Mouse (Mus musculus): ENCODE data around the gene Plch2. TPM values are rescaled to one million over a fixed set of nuclear protein-coding genes. Genes with fewer than 3 reads are reported as not detected.
A peak's percentile ranks its signal among the peaks of the same experiment; 100 is the strongest.

Gene Plch2
- polyA plus RNA-seq, 1 experiment from 2014 or later = 2.4 TPM

DNA sequence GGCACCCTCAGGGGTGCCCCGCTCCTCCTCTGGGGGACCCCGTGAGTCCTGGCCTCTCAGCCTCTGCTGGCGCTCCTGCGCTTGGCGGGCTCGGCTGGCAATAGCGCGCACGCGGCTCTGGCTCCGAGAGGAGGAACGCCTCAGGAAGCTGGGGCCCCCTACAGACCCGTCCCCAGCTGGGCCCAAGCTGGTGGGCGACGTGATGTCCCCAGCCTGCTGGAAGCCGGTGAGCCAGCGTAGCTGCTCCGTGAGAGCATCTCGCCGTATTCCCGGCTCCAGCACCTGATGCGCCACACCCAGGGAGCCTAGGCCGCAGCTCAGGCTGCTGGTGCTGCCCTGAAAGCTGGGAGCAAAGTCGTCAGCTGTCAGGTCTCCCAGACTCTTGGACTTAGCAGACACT, 72.8 kb downstream of the Plch2 start:
- no peak overlapping the region for H3K4me2 ChIP-seq (ENCODE audit: low read depth, low read length, severe bottlenecking)
- ATAC-seq (replicated peaks; ENCODE audit: low FRiP score) (no peak), DNase-seq (ENCODE audit: low spot score) (no peak)
- H3K9me3 ChIP-seq (ENCODE audit: control insufficient read depth, low read length) = no peaks in the 10 kb centered on the region
- H3K9ac ChIP-seq (ENCODE audit: low read length) = peak overlapping the region; percentile 23; the same call in 1 of the 2 replicates
- no peak overlapping the region for H3K4me3 ChIP-seq (ENCODE audit: low read depth, low read length)
- peaks cover 5% of the 10 kb centered on the region for H3K36me3 ChIP-seq (ENCODE audit: control insufficient read depth, insufficient read depth, low read length)
- peaks cover 5% of the 10 kb centered on the region; the same call in 1 of the 2 replicates for H3K4me1 ChIP-seq (replicated peaks; ENCODE audit: control insufficient read depth, insufficient read depth, low read length)
- no peak overlapping the region for H3K27ac ChIP-seq (ENCODE audit: low read depth, low read length)
- H3K27me3 ChIP-seq (ENCODE audit: control insufficient read depth, insufficient read depth, low read length) = peaks cover 6% of the 10 kb centered on the region; the same call in 1 of the 2 replicates
- 13% methylated on average over 24 of the region's 24 CpGs for WGBS

DNA sequence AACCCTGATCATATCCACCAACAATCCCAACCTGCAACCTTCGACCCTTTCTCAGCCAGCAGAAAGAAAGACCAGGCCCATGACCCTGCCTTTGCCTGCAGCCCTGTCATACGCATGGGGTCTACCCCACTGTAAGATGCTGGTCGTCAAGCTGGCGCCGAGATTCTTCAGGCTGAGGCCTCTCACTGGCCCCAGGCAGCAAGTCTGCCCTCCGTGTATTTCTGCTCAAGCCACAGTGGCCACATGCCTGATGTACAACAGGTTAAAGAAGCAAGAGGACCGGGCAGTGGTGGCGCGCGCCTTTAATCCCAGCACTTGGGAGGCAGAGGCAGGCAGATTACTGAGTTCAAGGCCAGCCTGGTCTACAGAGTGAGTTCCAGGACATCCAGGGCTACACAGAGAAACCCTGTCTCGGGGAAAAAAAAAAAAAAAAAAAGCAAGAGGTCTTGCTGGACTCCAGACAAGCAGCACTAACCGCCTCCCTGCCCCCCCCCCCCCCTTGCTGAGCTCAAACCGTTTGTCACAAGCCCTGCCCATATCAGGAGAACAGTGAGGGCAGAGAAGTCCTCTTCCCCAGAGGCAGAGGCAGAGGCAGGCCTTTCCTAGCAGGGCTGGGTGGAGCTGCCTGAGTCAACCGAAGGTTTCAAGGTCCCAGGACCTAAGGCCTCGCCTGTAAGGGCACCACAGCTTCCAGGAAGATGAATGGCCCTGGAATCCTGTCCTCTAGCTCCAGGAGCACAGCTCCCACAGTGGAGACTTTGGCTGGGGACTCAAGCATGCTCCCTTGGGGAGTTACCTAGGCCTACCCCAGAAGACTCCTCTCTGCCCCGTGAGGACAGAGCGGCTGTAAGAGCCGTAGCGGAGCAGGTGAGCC, 74.1 kb downstream of the Plch2 start:
- no peak for ATAC-seq (replicated peaks; ENCODE audit: low FRiP score)

DNA sequence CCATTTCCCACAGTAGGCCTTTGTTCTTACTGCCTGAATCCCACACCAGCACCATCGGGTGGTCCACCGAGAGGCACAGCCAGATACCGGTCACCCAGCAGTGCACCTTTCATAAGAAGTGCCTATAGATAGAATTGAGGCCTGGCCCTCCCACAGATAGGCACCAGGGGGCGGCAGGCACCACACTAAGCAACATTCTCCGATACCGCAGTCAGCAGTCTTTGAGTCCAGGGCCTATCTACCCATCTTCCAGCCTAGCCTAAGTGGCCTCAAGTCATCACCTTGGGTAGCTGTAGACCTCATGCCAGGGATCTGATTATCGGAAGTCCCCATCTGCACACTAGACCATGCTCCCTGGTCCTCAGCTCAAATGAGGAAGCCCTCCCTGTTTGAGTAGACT, 75.1 kb downstream of the Plch2 start:
- Histone ChIP-seq H3K9ac (ENCODE audit: low read length) (no peak overlapping the region), H3K27ac (ENCODE audit: low read depth, low read length) (no peak overlapping the region), H3K4me3 (ENCODE audit: low read depth, low read length) (no peak overlapping the region), H3K36me3 (ENCODE audit: control insufficient read depth, insufficient read depth, low read length) (peaks cover 12% of the 10 kb centered on the region), H3K4me1 (replicated peaks; ENCODE audit: control insufficient read depth, insufficient read depth, low read length) (peaks cover 5% of the 10 kb centered on the region; the same call in 1 of the 2 replicates), H3K27me3 (ENCODE audit: control insufficient read depth, insufficient read depth, low read length) (peaks cover 6% of the 10 kb centered on the region; the same call in 1 of the 2 replicates), H3K4me2 (ENCODE audit: low read depth, low read length, severe bottlenecking) (no peak overlapping the region), H3K9me3 (ENCODE audit: control insufficient read depth, low read length) (no peaks in the 10 kb centered on the region)
- ATAC-seq (replicated peaks; ENCODE audit: low FRiP score) (peak; percentile 49), DNase-seq (ENCODE audit: low spot score) (peak; percentile 78)
- 60% methylated on average over 7 of the region's 7 CpGs for WGBS

More for the DNA sequence above, 74.1 kb downstream of the Plch2 start:
- peaks cover 6% of the 10 kb centered on the region; the same call in 1 of the 2 replicates for H3K27me3 ChIP-seq (ENCODE audit: control insufficient read depth, insufficient read depth, low read length)
- H3K4me1 ChIP-seq (replicated peaks; ENCODE audit: control insufficient read depth, insufficient read depth, low read length) = peaks cover 5% of the 10 kb centered on the region; the same call in 1 of the 2 replicates
- 81% methylated on average over 19 of the region's 19 CpGs for WGBS
- no peak overlapping the region for H3K4me3 ChIP-seq (ENCODE audit: low read depth, low read length)
- H3K4me2 ChIP-seq (ENCODE audit: low read depth, low read length, severe bottlenecking) = no peak overlapping the region
- H3K27ac ChIP-seq (ENCODE audit: low read depth, low read length) = no peak overlapping the region
- no peaks in the 10 kb centered on the region for H3K9me3 ChIP-seq (ENCODE audit: control insufficient read depth, low read length)
- DNase-seq (ENCODE audit: low spot score) = no peak
- H3K36me3 ChIP-seq (ENCODE audit: control insufficient read depth, insufficient read depth, low read length) = peaks cover 11% of the 10 kb centered on the region
- no peak overlapping the region for H3K9ac ChIP-seq (ENCODE audit: low read length)

DNA sequence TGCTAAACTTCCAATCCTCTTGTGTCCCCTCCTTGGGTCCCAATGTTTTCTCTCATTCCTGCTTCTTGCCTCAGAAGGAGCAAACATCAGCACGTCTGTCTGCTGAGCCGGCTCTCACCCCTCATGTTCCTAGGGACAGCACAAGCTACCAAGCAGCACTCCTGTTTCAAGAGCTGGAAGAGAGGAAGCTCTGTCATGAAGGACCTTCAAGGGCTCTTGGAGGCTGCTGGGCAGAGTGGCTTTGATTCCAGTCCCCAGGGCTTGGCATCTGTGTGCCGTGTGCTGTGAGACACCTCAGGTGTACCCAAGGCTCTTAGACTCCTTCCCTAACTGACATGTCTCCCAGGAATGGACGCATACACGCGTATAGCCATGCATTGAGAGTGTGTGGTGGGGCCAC, 75.5 kb downstream of the Plch2 start:
- no peak overlapping the region for H3K27ac ChIP-seq (ENCODE audit: low read depth, low read length)
- no peaks in the 10 kb centered on the region for H3K9me3 ChIP-seq (ENCODE audit: control insufficient read depth, low read length)
- WGBS = 91% methylated on average over 6 of the region's 6 CpGs
- ATAC-seq (replicated peaks; ENCODE audit: low FRiP score) = no peak
- H3K9ac ChIP-seq (ENCODE audit: low read length) = no peak overlapping the region
- DNase-seq (ENCODE audit: low spot score) = no peak
- peaks cover 16% of the 10 kb centered on the region for H3K36me3 ChIP-seq (ENCODE audit: control insufficient read depth, insufficient read depth, low read length)
- H3K4me2 ChIP-seq (ENCODE audit: low read depth, low read length, severe bottlenecking) = no peak overlapping the region
- no peak overlapping the region for H3K4me3 ChIP-seq (ENCODE audit: low read depth, low read length)
- peaks cover 6% of the 10 kb centered on the region; the same call in 1 of the 2 replicates for H3K27me3 ChIP-seq (ENCODE audit: control insufficient read depth, insufficient read depth, low read length)
- peaks cover 5% of the 10 kb centered on the region; the same call in 1 of the 2 replicates for H3K4me1 ChIP-seq (replicated peaks; ENCODE audit: control insufficient read depth, insufficient read depth, low read length)

DNA sequence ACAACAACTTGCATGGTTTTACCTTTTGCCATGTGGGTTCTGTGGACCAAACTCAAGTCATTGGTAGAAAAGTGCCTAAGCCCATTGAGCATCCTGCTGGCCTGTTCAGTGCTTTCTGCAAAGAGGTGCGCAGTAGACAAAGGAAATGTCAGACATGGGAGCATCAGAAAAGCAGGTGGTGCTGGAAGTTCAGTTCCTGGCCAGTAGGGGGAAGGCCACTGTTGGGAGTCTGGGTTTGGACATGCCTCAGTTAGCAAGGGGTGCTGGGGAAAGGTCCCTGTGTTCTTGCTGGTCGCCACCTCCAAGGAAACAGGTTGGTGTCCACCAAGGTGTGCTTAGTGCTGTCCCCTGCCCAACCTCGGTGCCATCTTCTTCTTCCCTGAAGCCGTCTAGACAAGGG, 76.5 kb downstream of the Plch2 start:
- WGBS = 85% methylated on average over 4 of the region's 4 CpGs
- Histone ChIP-seq H3K27ac (ENCODE audit: low read depth, low read length) (no peak overlapping the region), H3K36me3 (ENCODE audit: control insufficient read depth, insufficient read depth, low read length) (peaks cover 17% of the 10 kb centered on the region), H3K4me2 (ENCODE audit: low read depth, low read length, severe bottlenecking) (no peak overlapping the region), H3K9ac (ENCODE audit: low read length) (no peak overlapping the region), H3K4me1 (replicated peaks; ENCODE audit: control insufficient read depth, insufficient read depth, low read length) (peaks cover 2% of the 10 kb centered on the region; the same call in 1 of the 2 replicates), H3K4me3 (ENCODE audit: low read depth, low read length) (no peak overlapping the region), H3K9me3 (ENCODE audit: control insufficient read depth, low read length) (no peaks in the 10 kb centered on the region), H3K27me3 (ENCODE audit: control insufficient read depth, insufficient read depth, low read length) (peaks cover 6% of the 10 kb centered on the region; the same call in 1 of the 2 replicates)
- no peak for DNase-seq (ENCODE audit: low spot score)
- ATAC-seq (replicated peaks; ENCODE audit: low FRiP score) = no peak

DNA sequence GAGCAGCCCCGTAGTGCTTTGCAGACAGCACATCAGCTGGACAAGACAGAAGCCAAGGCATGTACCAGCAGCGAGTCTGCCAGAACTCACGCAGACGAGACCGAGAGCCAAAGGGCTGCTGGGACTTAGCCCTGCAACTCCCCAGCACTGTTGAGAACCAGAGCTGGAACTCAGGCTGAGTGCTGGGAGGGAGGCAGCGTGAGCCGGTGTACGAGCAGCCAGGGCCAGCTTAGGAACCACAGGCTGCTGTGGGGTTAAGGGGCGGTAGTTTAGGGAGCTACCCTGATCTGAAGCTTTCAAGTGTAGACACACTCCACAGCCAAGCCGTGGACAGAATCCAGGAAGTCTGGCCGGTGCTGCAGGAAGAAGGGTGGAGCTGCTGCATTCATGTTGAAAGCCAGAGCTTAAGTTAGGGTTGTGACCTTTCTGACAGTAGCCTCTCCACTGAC, 82.4 kb downstream of the Plch2 start:
- ATAC-seq (replicated peaks; ENCODE audit: low FRiP score) (no peak), DNase-seq (ENCODE audit: low spot score) (no peak)
- no peaks in the 10 kb centered on the region for H3K4me1 ChIP-seq (replicated peaks; ENCODE audit: control insufficient read depth, insufficient read depth, low read length)
- H3K9me3 ChIP-seq (ENCODE audit: control insufficient read depth, low read length) = no peaks in the 10 kb centered on the region
- 92% methylated on average over 11 of the region's 11 CpGs for WGBS
- no peak overlapping the region for H3K4me2 ChIP-seq (ENCODE audit: low read depth, low read length, severe bottlenecking)
- H3K9ac ChIP-seq (ENCODE audit: low read length) = no peak overlapping the region
- H3K27me3 ChIP-seq (ENCODE audit: control insufficient read depth, insufficient read depth, low read length) = no peaks in the 10 kb centered on the region
- no peak overlapping the region for H3K27ac ChIP-seq (ENCODE audit: low read depth, low read length)
- H3K4me3 ChIP-seq (ENCODE audit: low read depth, low read length) = no peak overlapping the region
- H3K36me3 ChIP-seq (ENCODE audit: control insufficient read depth, insufficient read depth, low read length) = peaks cover 43% of the 10 kb centered on the region

DNA sequence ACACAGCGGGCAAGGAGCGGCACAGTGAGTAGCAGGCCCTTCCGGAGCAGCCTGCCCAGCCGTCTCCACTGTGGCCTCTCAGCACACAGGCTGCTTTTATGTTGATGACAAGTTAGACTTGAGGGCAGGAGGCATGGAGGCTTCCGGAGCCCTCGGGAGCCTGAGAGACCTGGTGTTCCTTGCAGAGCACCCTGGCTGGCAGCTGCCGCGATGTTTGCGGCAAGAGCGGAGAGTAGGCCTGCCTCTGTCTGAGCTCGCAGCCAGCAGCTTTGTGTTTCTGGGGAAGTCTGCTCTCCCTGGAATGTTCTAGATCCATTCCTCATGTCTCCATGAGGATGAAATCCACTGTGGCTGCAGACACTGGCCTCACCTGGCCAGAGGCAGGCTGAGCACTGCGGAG, 84.0 kb downstream of the Plch2 start:
- H3K9me3 ChIP-seq (ENCODE audit: control insufficient read depth, low read length) = no peaks in the 10 kb centered on the region
- 98% methylated on average over 12 of the region's 12 CpGs for WGBS
- DNase-seq (ENCODE audit: low spot score) = no peak
- no peak for ATAC-seq (replicated peaks; ENCODE audit: low FRiP score)
- H3K4me3 ChIP-seq (ENCODE audit: low read depth, low read length) = no peak overlapping the region
- no peak overlapping the region for H3K9ac ChIP-seq (ENCODE audit: low read length)
- H3K27ac ChIP-seq (ENCODE audit: low read depth, low read length) = no peak overlapping the region
- no peaks in the 10 kb centered on the region for H3K27me3 ChIP-seq (ENCODE audit: control insufficient read depth, insufficient read depth, low read length)
- H3K4me2 ChIP-seq (ENCODE audit: low read depth, low read length, severe bottlenecking) = no peak overlapping the region
- H3K36me3 ChIP-seq (ENCODE audit: control insufficient read depth, insufficient read depth, low read length) = peaks cover 38% of the 10 kb centered on the region
- H3K4me1 ChIP-seq (replicated peaks; ENCODE audit: control insufficient read depth, insufficient read depth, low read length) = no peaks in the 10 kb centered on the region

DNA sequence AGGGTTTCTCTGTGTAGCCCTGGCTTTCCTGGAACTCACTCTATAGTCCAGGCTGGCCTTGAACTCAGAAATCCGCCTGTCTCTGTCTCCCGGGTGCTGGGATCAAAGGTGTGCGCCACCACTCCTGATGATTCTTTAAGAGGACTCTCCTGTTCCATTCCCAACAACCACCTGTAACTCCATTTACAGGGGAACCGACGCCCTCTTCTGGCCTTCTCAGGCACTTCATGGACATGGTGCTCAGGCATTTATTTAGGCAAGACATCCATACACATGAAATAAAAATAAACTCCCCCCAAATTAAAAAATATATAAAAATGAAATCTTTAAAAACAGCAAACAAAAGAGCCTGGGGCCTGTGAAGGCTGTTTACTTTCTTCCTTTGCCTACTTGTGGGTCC, 89.4 kb downstream of the Plch2 start:
- DNase-seq (ENCODE audit: low spot score) = peak; percentile 77
- WGBS = 59% methylated on average over 5 of the region's 5 CpGs

More for the DNA sequence above, 89.4 kb downstream of the Plch2 start:
- no peak for ATAC-seq (replicated peaks; ENCODE audit: low FRiP score)
- H3K27ac ChIP-seq (ENCODE audit: low read depth, low read length) = no peak overlapping the region
- H3K4me2 ChIP-seq (ENCODE audit: low read depth, low read length, severe bottlenecking) = no peak overlapping the region
- H3K9ac ChIP-seq (ENCODE audit: low read length) = no peak overlapping the region
- H3K9me3 ChIP-seq (ENCODE audit: control insufficient read depth, low read length) = no peaks in the 10 kb centered on the region
- peaks cover 22% of the 10 kb centered on the region; the same call in 1 of the 2 replicates for H3K36me3 ChIP-seq (ENCODE audit: control insufficient read depth, insufficient read depth, low read length)
- peaks cover 14% of the 10 kb centered on the region; the same call in 1 of the 2 replicates for H3K4me1 ChIP-seq (replicated peaks; ENCODE audit: control insufficient read depth, insufficient read depth, low read length)
- H3K27me3 ChIP-seq (ENCODE audit: control insufficient read depth, insufficient read depth, low read length) = peaks cover 3% of the 10 kb centered on the region; the same call in 1 of the 2 replicates
- H3K4me3 ChIP-seq (ENCODE audit: low read depth, low read length) = no peak overlapping the region
